Mouse (Mus musculus) CD4-positive, CD25-positive, alpha-beta regulatory T cell, adult 4 months (primary cell): Measurements from ENCODE around the gene Dnpep. TPM values are rescaled to one million over a fixed set of nuclear protein-coding genes. Genes with fewer than 3 reads are reported as not detected.

ENCODE experiments used
- ATAC-seq: one replicate; pipeline ENCODE4 v1.8.0; 2017
- polyA plus RNA-seq, 2 experiments: library from polyadenylated mRNA; unstranded; fragments of 100-300 nt; shearing (Covaris generic); gene quantifications; one replicate each; pipeline ENCODE4 v1.2.1; 2017

The Dnpep gene
- polyA plus RNA-seq, 2 experiments from 2014 or later: 56.0 to 90.5 TPM

DNA sequence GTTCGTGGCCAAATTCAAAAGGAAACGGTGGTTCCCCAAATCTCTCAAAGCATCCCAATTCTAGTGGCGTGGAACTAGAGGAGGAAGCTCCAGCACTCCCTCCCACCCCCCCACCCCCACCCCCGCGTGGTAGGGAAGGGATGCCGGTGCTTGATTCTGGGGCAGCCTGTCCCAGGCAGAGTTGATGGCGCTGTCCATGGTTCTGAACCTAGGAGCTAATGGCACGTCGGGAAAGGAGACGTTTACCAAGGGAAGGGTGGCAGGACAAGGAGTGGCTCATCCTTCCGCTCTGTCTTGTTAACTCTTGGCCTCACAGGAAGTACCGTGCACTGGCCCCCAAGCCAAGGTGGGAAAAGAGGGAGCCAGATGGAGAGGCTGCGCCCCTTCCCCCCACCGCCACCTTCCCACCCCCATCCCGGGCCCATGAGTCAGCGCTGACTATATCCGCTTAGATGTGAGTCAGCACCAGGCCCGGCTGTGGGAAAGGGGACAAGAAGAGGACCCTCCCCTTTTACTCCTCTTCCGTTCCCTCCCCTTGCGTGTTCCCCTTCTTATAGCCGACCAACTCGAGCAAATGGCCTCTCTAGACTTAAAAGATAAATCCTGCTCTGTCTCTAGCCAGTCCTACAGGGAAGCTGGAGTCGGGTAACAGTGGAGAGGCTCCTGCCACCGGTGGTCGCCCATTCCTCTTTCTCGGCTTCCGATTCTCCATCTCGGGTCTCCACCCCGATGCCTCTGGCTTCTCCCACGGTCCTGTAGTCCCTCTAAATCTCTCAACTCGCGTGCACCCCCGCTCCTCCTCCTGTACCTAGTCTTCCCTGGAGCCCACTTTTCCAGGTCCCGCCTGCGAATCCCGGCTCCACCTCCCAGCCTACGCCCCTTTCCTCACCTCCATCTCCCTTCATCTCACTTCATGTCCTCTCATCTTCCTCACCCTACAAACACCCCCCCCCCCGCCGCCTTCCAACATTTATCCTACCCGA is 54.5 kb downstream of the Dnpep start:
- ATAC-seq: no peak

DNA sequence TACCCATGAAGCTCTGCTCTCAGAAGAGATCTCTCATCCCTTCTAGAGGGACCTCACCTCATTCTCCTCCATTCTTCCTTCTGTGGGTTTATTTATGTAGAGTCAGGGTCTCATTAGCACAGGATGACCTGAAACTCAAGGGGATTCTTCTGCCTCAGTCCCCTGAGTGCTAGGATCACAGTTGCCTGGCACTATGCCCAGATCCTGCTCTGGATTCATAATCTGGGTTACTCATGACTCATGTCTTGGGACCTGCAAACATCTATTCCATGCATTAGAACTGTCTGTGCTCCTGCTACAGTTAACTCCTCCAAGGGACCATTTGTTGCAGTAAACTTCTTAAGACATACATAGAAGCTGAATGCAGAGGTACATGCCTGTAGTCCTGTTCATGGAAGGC is 56.5 kb downstream of the Dnpep start:
- no peak for ATAC-seq

Other genes starting within 250 kb of the Dnpep start
- 10 to 100 TPM in 1 of 2 experiments, 1 to 10 TPM in 1; 6.1 to 15.3 TPM for gene Nhej1, start 192.8 kb downstream of the Dnpep start, polyA plus RNA-seq
- under 1 TPM in 1 of 2 experiments, not detected in 1; 0.20 TPM for gene Slc23a3, start 184.1 kb downstream of the Dnpep start, polyA plus RNA-seq
- 100 to 1,000 TPM; 125 to 195 TPM for gene Cnppd1, start 175.3 kb downstream of the Dnpep start, polyA plus RNA-seq
- gene Retreg2, start 175.2 kb downstream of the Dnpep start, polyA plus RNA-seq: 10 to 100 TPM; 19.2 to 32.9 TPM
- 10 to 100 TPM; 54.7 to 71.9 TPM for gene Zfand2b, start 149.3 kb downstream of the Dnpep start, polyA plus RNA-seq
- gene Abcb6, start 137.6 kb downstream of the Dnpep start, polyA plus RNA-seq: 1 to 10 TPM in 1 of 2 experiments, under 1 TPM in 1; 0.97 to 6.9 TPM
- 10 to 100 TPM; 24.5 to 49.2 TPM for gene Ankzf1, start 125.8 kb downstream of the Dnpep start, polyA plus RNA-seq
- 10 to 100 TPM; 10.1 to 12.4 TPM for gene Atg9a, start 125.8 kb downstream of the Dnpep start, polyA plus RNA-seq
- 10 to 100 TPM in 1 of 2 experiments, 1 to 10 TPM in 1; 8.0 to 19.2 TPM for gene Glb1l, start 107.2 kb downstream of the Dnpep start, polyA plus RNA-seq
- 10 to 100 TPM; 56.9 to 62.7 TPM for gene Stk16, start 107.2 kb downstream of the Dnpep start, polyA plus RNA-seq
- 100 to 1,000 TPM; 141 to 164 TPM for gene Tuba4a, start 98.1 kb downstream of the Dnpep start, polyA plus RNA-seq
- not detected for gene A630095N17Rik, start 85.9 kb downstream of the Dnpep start, polyA plus RNA-seq
- gene Dnajb2, start 81.6 kb downstream of the Dnpep start, polyA plus RNA-seq: 10 to 100 TPM in 1 of 2 experiments, 1 to 10 TPM in 1; 10.0 to 10.3 TPM
- under 1 TPM; 0.22 to 0.61 TPM for gene Ptprn, start 53.5 kb downstream of the Dnpep start, polyA plus RNA-seq
- gene Resp18, start 39.6 kb downstream of the Dnpep start, polyA plus RNA-seq: not detected
- not detected for gene Des, start 42.3 kb upstream of the Dnpep start, polyA plus RNA-seq
- under 1 TPM in 1 of 2 experiments, not detected in 1; 0.03 TPM for gene Speg, start 57.3 kb upstream of the Dnpep start, polyA plus RNA-seq
- gene Gmppa, start 117.9 kb upstream of the Dnpep start, polyA plus RNA-seq: 10 to 100 TPM; 57.0 to 91.3 TPM
- gene Asic4, start 132.4 kb upstream of the Dnpep start, polyA plus RNA-seq: not detected
- 1 to 10 TPM; 5.2 to 5.6 TPM for gene Chpf, start 161.3 kb upstream of the Dnpep start, polyA plus RNA-seq
- gene Tmem198, start 161.5 kb upstream of the Dnpep start, polyA plus RNA-seq: not detected
- not detected for gene Obsl1, start 188.5 kb upstream of the Dnpep start, polyA plus RNA-seq
- not detected for gene Inha, start 189.1 kb upstream of the Dnpep start, polyA plus RNA-seq
- gene Stk11ip, start 203.5 kb upstream of the Dnpep start, polyA plus RNA-seq: 10 to 100 TPM in 1 of 2 experiments, 1 to 10 TPM in 1; 10.0 to 18.3 TPM
- gene Slc4a3, start 228.3 kb upstream of the Dnpep start, polyA plus RNA-seq: not detected